In the genomic region with DNA sequence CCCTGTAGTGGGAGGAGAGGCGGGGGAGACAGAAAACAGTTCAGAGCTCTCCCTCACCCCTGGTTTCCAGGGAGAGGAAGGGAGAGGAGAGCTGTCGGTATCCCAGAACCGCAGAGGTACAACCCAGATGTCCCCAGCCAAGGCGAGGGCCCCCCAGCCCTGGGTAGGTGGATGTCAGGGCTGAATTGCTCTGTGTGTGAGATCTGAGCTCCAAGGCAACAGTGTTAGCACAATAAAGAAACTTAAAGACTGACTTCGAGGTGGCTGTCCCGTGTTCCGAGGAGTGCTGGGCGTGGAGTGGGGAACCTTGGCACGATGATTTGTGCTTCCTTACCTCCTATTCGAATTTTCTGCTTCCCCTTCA, we compare ENCODE assay signal across 9 mouse cellular contexts. TPM values are rescaled to one million over a fixed set of nuclear protein-coding genes. Genes with fewer than 3 reads are reported as not detected.
DNase-seq lines count a peak whose midpoint lies in the region; ATAC-seq and TF ChIP-seq lines count a peak whose summit lies in the region.
"Had no signal": no experiment of that assay in that cellular context is flagged by ENCODE, and none has a peak within 500 bp of the region (broad histone marks: within the 10 kb centered on the region; RNA-seq: fewer than 3 reads in every experiment).

No protein-coding gene starts in this region.

- DNase-seq in heart, embryonic 10.5 days (ENCODE audit: low spot score): no peak
- no peak for DNase-seq in heart, postnatal 25 days (ENCODE audit: low spot score)
- no peak for DNase-seq in hindbrain, embryonic 11.5 days (ENCODE audit: low spot score)
- no peak for DNase-seq in Muller cell, postnatal 12 days (ENCODE audit: inconsistent ontology term)
- no peak for DNase-seq in embryo, embryonic 11 days
- DNase-seq in right cerebral cortex, postnatal 10 days (ENCODE audit: low spot score in 2 of 2): no peak

- H3K27ac ChIP-seq in heart, embryonic 10.5 days: peak overlapping the region; percentile 88
- no peak overlapping the region for H3K27ac ChIP-seq in hindbrain, embryonic 11.5 days (ENCODE audit: low read depth, low read length)

- 4% methylated on average over 9 of the region's 10 CpGs for WGBS in heart, embryonic 10.5 days
- 3% methylated on average over 10 of the region's 10 CpGs for WGBS in hindbrain, embryonic 11.5 days

- H3K36me3 ChIP-seq in heart, embryonic 10.5 days: no peaks in the 10 kb centered on the region
- no peaks in the 10 kb centered on the region for H3K36me3 ChIP-seq in E14TG2a.4 (ENCODE audit: insufficient read depth, low read length)
- no peaks in the 10 kb centered on the region for H3K36me3 ChIP-seq in hindbrain, embryonic 11.5 days (ENCODE audit: control insufficient read depth, insufficient read depth, low read length)

- no peak for TF ChIP-seq CTCF in E14TG2a.4 (conservative IDR thresholded peaks at IDR 0.05; ENCODE audit: low read length)

- peak overlapping the region; percentile 93 for H3K4me2 ChIP-seq in hindbrain, embryonic 11.5 days (replicated peaks; ENCODE audit: low read depth, low read length)

- intact Hi-C loops in heart, postnatal 25 days (cut with DNase I): loop anchor here (1.0 to 5.0 kb wide), 2 partner anchors 33 to 49 kb away; no protein-coding TSS in a partner anchor

- H3K4me1 ChIP-seq in heart, embryonic 10.5 days: peaks cover 28% of the 10 kb centered on the region
- peaks cover 22% of the 10 kb centered on the region for H3K4me1 ChIP-seq in E14TG2a.4 (replicated peaks; ENCODE audit: low read depth, low read length)
- H3K4me1 ChIP-seq in hindbrain, embryonic 11.5 days (replicated peaks; ENCODE audit: control insufficient read depth, insufficient read depth, low read length): peaks cover 2% of the 10 kb centered on the region; the same call in 1 of the 2 replicates

- H3K4me3 ChIP-seq in heart, embryonic 10.5 days: peak overlapping the region; percentile 84
- H3K4me3 ChIP-seq in E14TG2a.4 (replicated peaks; ENCODE audit: low read length): peak overlapping the region; percentile 86
- peak overlapping the region; percentile 69 for H3K4me3 ChIP-seq in hindbrain, embryonic 11.5 days (ENCODE audit: low read depth, low read length)

- peaks cover 68% of the 10 kb centered on the region for H3K27me3 ChIP-seq in heart, embryonic 10.5 days (ENCODE audit: insufficient read depth, poor library complexity, severe bottlenecking)
- H3K27me3 ChIP-seq in E14TG2a.4 (ENCODE audit: insufficient read depth, low read length): peaks cover 83% of the 10 kb centered on the region
- peaks cover 23% of the 10 kb centered on the region for H3K27me3 ChIP-seq in hindbrain, embryonic 11.5 days (ENCODE audit: control insufficient read depth, insufficient read depth, low read length)

- H3K9me3 ChIP-seq in heart, embryonic 10.5 days: no peaks in the 10 kb centered on the region
- H3K9me3 ChIP-seq in E14TG2a.4 (ENCODE audit: low read length): no peaks in the 10 kb centered on the region
- H3K9me3 ChIP-seq in hindbrain, embryonic 11.5 days (ENCODE audit: control insufficient read depth, low read length): no peaks in the 10 kb centered on the region

- peak; percentile 17 for ATAC-seq in hindbrain, embryonic 11.5 days (ENCODE audit: low FRiP score)
- ATAC-seq in megakaryocyte, adult 5-6 weeks (ENCODE audit: poor library complexity, severe bottlenecking): peak; percentile 8

- H3K9ac ChIP-seq in hindbrain, embryonic 11.5 days (ENCODE audit: low read depth, low read length): peak overlapping the region; percentile 74

RNA-seq across cellular contexts. Expression of a gene that starts 7.7 kb away (rescaled TPM):
- 0.12 TPM in 1 of 2 replicates, not detected in the other for polyA plus RNA-seq in heart, embryonic 10.5 days (2016; fragmentation: Nextera tagmentation; extraction: Ambion mirVana)
- total RNA-seq in heart, postnatal 25 days (2021): not detected
- not detected in 2 replicates for polyA plus RNA-seq in hindbrain, embryonic 11.5 days (2014; fragmentation: Nextera tagmentation; extraction: Ambion mirVana)
- not detected in 2 replicates for total RNA-seq in megakaryocyte, adult 5-6 weeks (2015)
- total RNA-seq in megakaryocyte, adult 5-6 weeks (2017): not detected in 2 replicates

RNA-seq across cellular contexts. Expression of a gene that starts 26.9 kb away (rescaled TPM):
- not detected in 2 replicates for polyA plus RNA-seq in heart, embryonic 10.5 days (2016; fragmentation: Nextera tagmentation; extraction: Ambion mirVana)
- total RNA-seq in heart, postnatal 25 days (2021): under 1 TPM in 1 of 2 experiments, not detected in 1; 0.25 TPM
- polyA plus RNA-seq in hindbrain, embryonic 11.5 days (2014; fragmentation: Nextera tagmentation; extraction: Ambion mirVana): not detected in 2 replicates
- total RNA-seq in megakaryocyte, adult 5-6 weeks (2015): 8.6 and 8.7 TPM in 2 replicates
- total RNA-seq in megakaryocyte, adult 5-6 weeks (2017): 9.1 and 10.1 TPM in 2 replicates
- total RNA-seq: layer of hippocampus, postnatal 25 days had no signal

RNA-seq across cellular contexts. Expression of a gene that starts 38.9 kb away (rescaled TPM):
- polyA plus RNA-seq in heart, embryonic 10.5 days (2016; fragmentation: Nextera tagmentation; extraction: Ambion mirVana): not detected in 2 replicates
- not detected for total RNA-seq in heart, postnatal 25 days (2021)
- polyA plus RNA-seq in hindbrain, embryonic 11.5 days (2014; fragmentation: Nextera tagmentation; extraction: Ambion mirVana): 0.22 and 0.35 TPM in 2 replicates
- not detected in 2 replicates for total RNA-seq in megakaryocyte, adult 5-6 weeks (2015)
- not detected in 2 replicates for total RNA-seq in megakaryocyte, adult 5-6 weeks (2017)
- total RNA-seq: layer of hippocampus, postnatal 25 days had no signal

RNA-seq across cellular contexts. Expression of a gene that starts 42.8 kb away (rescaled TPM):
- polyA plus RNA-seq in heart, embryonic 10.5 days (2016; fragmentation: Nextera tagmentation; extraction: Ambion mirVana): 1.7 and 2.4 TPM in 2 replicates
- total RNA-seq in heart, postnatal 25 days (2021): under 1 TPM; 0.34 to 0.39 TPM
- 3.7 and 4.8 TPM in 2 replicates for polyA plus RNA-seq in hindbrain, embryonic 11.5 days (2014; fragmentation: Nextera tagmentation; extraction: Ambion mirVana)
- not detected in 2 replicates for total RNA-seq in megakaryocyte, adult 5-6 weeks (2015)
- total RNA-seq in megakaryocyte, adult 5-6 weeks (2017): 0.11 TPM in 1 of 2 replicates, not detected in the other

Comparison
In these comparisons a context has a peak if more than half of its experiments do, and no peak if none do; other contexts are left out.
1. RNA of a gene that starts 26.9 kb away (total RNA-seq): 8.6 to 10.1 TPM in megakaryocyte, adult 5-6 weeks; 0.25 TPM in heart, postnatal 25 days; every median in the first group is over 4 times any median in the second.
2. Peak in every context shown above with its lines, with median percentiles within 50 percentile points of each other: H3K4me3 ChIP-seq.